Mouse (Mus musculus) heart, embryonic 15.5 days (tissue): ENCODE results near the gene Chrm3. TPM values are rescaled to one million over a fixed set of nuclear protein-coding genes. Genes with fewer than 3 reads are reported as not detected.

ENCODE experiments used
- ATAC-seq: fragments of 200-750 bp; cut with Nextera tagmentation; replicated peaks from 2 replicates; pipeline ENCODE4 v1.8.0; 2017; ENCODE audit warnings: low read depth, moderate TSS enrichment; ENCODE audit not compliant: insufficient number of reproducible peaks, insufficient read depth, low FRiP score
- H3K27ac ChIP-seq: fragments of 300-500 bp; sonication (generic); 2 replicates; pipeline ENCODE4 v1.5.1; 2015; ENCODE audit warnings: mild to moderate bottlenecking, inconsistent platforms
- H3K27me3 ChIP-seq: fragments of 300-500 bp; sonication (generic); 2 replicates; pipeline ENCODE4 v1.6.1; 2015; ENCODE audit warnings: inconsistent platforms
- H3K36me3 ChIP-seq: fragments of 300-500 bp; sonication (generic); 2 replicates; pipeline ENCODE4 v1.6.1; 2015; ENCODE audit warnings: mild to moderate bottlenecking, inconsistent platforms
- H3K4me1 ChIP-seq: fragments of 300-500 bp; sonication (generic); replicated peaks from 2 replicates; pipeline ENCODE4 v1.6.1; 2015; ENCODE audit warnings: inconsistent platforms
- H3K4me2 ChIP-seq: fragments of 300-500 bp; sonication (generic); 2 replicates; pipeline ENCODE4 v1.6.1; 2015; ENCODE audit warnings: inconsistent platforms, mild to moderate bottlenecking, moderate library complexity
- H3K4me3 ChIP-seq: fragments of 300-500 bp; sonication (generic); 2 replicates; pipeline ENCODE4 v1.5.1; 2015; ENCODE audit warnings: mild to moderate bottlenecking, inconsistent platforms
- H3K9ac ChIP-seq: fragments of 300-500 bp; sonication (generic); 2 replicates; pipeline ENCODE4 v1.6.1; 2015; ENCODE audit warnings: mild to moderate bottlenecking, inconsistent platforms
- H3K9me3 ChIP-seq: fragments of 300-500 bp; sonication (generic); replicated peaks from 2 replicates; pipeline ENCODE4 v1.6.1; 2016; ENCODE audit warnings: inconsistent platforms
- WGBS: fragments of 180-500 bp; shearing (Covaris S2); methylation state at CpG from one replicate; pipeline ENCODE4 v1.1.7; 2015; ENCODE audit warnings: mixed read lengths; 5-methylcytosine and 5-hydroxymethylcytosine counted together
- polyA plus RNA-seq: library from polyadenylated mRNA; unstranded; fragments of >200 nt; fragmentation: Nextera tagmentation; extraction: Ambion mirVana; gene quantifications from 2 replicates; pipeline ENCODE4 v1.2.1, GENCODE M21; 2015

Gene Chrm3
- polyA plus RNA-seq, 1 experiment from 2014 or later, result 0.52 TPM

- no peak overlapping the region for H3K9ac ChIP-seq
- no peaks in the 10 kb centered on the region for H3K27me3 ChIP-seq
- no peak overlapping the region for H3K27ac ChIP-seq
- ATAC-seq, result no peak
- H3K9me3 ChIP-seq, result no peaks in the 10 kb centered on the region
- H3K4me1 ChIP-seq, result 0 out of 2 replicates have a peak, but pooled peaks cover 3% of the 10 kb centered on the region
- WGBS, result 63% methylated on average over 5 of the region's 5 CpGs
- no peak overlapping the region for H3K4me3 ChIP-seq
- no peaks in the 10 kb centered on the region for H3K36me3 ChIP-seq
- no peak overlapping the region for H3K4me2 ChIP-seq
Observed at GRCm38 (mm10) chr13:10031547-10031946, 329.1 kb downstream of the Chrm3 start.

- no peak overlapping the region for H3K27ac ChIP-seq
- 84% methylated on average over 6 of the region's 6 CpGs for WGBS
- ATAC-seq, result no peak
Observed at GRCm38 (mm10) chr13:10029944-10030343, 330.7 kb downstream of the Chrm3 start.

GRCm38 (mm10) chr13:10025134-10025533, 335.5 kb downstream of the Chrm3 start:
- H3K9ac ChIP-seq, result no peak overlapping the region
- 80% methylated on average over 3 of the region's 3 CpGs for whole genome bisulfite sequencing
- ATAC-seq, result no peak

More at GRCm38 (mm10) chr13:10029944-10030343, 330.7 kb downstream of the Chrm3 start:
- Histone ChIP-seq H3K4me2 (no peak overlapping the region), H3K4me3 (no peak overlapping the region), H3K27me3 (no peaks in the 10 kb centered on the region), H3K9me3 (no peaks in the 10 kb centered on the region), H3K9ac (no peak overlapping the region), H3K4me1 (0 out of 2 replicates have a peak, but pooled peaks cover 3% of the 10 kb centered on the region), H3K36me3 (no peaks in the 10 kb centered on the region)

GRCm38 (mm10) chr13:10023112-10023511, 337.5 kb downstream of the Chrm3 start:
- Histone ChIP-seq H3K9me3 (no peaks in the 10 kb centered on the region), H3K4me2 (no peak overlapping the region), H3K9ac (no peak overlapping the region), H3K27ac (no peak overlapping the region), H3K36me3 (no peaks in the 10 kb centered on the region), H3K4me1 (no peaks in the 10 kb centered on the region), H3K27me3 (no peaks in the 10 kb centered on the region), H3K4me3 (no peak overlapping the region)
- no peak for ATAC-seq
- 77% methylated on average over 2 of the region's 2 CpGs for WGBS

More at GRCm38 (mm10) chr13:10025134-10025533, 335.5 kb downstream of the Chrm3 start:
- Histone ChIP-seq H3K4me2 (no peak overlapping the region), H3K27me3 (no peaks in the 10 kb centered on the region), H3K4me1 (no peaks in the 10 kb centered on the region), H3K36me3 (no peaks in the 10 kb centered on the region), H3K9me3 (no peaks in the 10 kb centered on the region), H3K27ac (no peak overlapping the region), H3K4me3 (no peak overlapping the region)

GRCm38 (mm10) chr13:10019252-10019651, 341.4 kb downstream of the Chrm3 start:
- 41% methylated on average over 1 of the region's 1 CpGs for WGBS
- no peak overlapping the region for H3K4me2 ChIP-seq
- no peak for ATAC-seq
- H3K27ac ChIP-seq, result no peak overlapping the region
- no peaks in the 10 kb centered on the region for H3K27me3 ChIP-seq
- H3K4me3 ChIP-seq, result no peak overlapping the region
- no peak overlapping the region for H3K9ac ChIP-seq
- no peaks in the 10 kb centered on the region for H3K4me1 ChIP-seq
- no peaks in the 10 kb centered on the region for H3K36me3 ChIP-seq
- no peaks in the 10 kb centered on the region for H3K9me3 ChIP-seq

DNA sequence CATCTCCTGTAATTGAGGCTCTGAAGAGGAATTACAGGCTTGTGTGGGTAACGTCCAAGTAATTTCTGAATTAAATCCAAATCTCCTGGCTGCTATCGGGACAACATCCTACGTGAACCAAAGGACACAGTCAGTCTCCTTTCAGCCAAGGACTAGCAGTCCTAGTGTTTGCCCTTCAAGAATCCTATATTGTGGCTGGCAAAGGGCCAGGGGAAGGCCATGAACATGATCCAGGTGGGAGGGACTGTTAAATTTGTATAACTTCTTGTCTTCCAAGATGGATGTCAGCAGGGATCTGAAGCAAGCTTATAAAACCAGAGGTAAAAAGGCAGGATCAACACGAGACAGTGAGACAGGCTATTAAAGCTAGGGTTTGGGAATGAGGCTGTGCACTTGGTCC, 357.7 kb downstream of the Chrm3 start:
- Histone ChIP-seq H3K9me3 (no peaks in the 10 kb centered on the region), H3K27ac (no peak overlapping the region), H3K4me1 (no peaks in the 10 kb centered on the region), H3K4me2 (no peak overlapping the region), H3K4me3 (no peak overlapping the region), H3K36me3 (no peaks in the 10 kb centered on the region), H3K27me3 (no peaks in the 10 kb centered on the region), H3K9ac (no peak overlapping the region)
- 55% methylated on average over 4 of the region's 4 CpGs for WGBS
- ATAC-seq, result no peak

- no peaks in the 10 kb centered on the region for H3K9me3 ChIP-seq
- WGBS, result 82% methylated on average over 2 of the region's 2 CpGs
- H3K4me3 ChIP-seq, result no peak overlapping the region
- no peak overlapping the region for H3K9ac ChIP-seq
- no peak overlapping the region for H3K4me2 ChIP-seq
- no peak overlapping the region for H3K27ac ChIP-seq
- ATAC-seq, result no peak
- H3K4me1 ChIP-seq, result no peaks in the 10 kb centered on the region
- no peaks in the 10 kb centered on the region for H3K27me3 ChIP-seq
- H3K36me3 ChIP-seq, result no peaks in the 10 kb centered on the region
Observed at GRCm38 (mm10) chr13:9997664-9998328, 362.9 kb downstream of the Chrm3 start.

DNA sequence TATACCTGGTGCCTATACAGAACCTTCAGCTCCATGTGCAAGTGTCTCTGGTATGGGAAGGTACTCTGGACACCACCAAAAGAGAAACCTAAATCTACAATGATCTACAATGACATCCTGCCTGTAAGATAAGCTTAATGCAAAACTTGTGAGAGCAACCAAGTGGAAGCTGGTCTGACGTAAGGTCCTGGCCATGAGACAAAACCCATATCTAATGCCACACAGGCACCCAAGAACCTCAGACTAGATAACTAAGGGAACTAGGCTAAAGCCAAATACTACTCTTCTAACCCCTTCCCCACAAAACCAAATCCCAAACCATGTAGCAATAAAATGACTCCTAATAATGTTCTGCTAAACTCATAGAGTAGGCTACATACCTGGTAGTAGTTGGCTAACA, 364.8 kb downstream of the Chrm3 start:
- no peaks in the 10 kb centered on the region for H3K4me1 ChIP-seq
- no peaks in the 10 kb centered on the region for H3K27me3 ChIP-seq
- H3K27ac ChIP-seq, result no peak overlapping the region
- no peak overlapping the region for H3K9ac ChIP-seq
- 65% methylated on average over 1 of the region's 1 CpGs for WGBS
- no peaks in the 10 kb centered on the region for H3K9me3 ChIP-seq
- no peak for ATAC-seq
- no peak overlapping the region for H3K4me3 ChIP-seq
- no peak overlapping the region for H3K4me2 ChIP-seq
- no peaks in the 10 kb centered on the region for H3K36me3 ChIP-seq

GRCm38 (mm10) chr13:9993571-9993970, 367.1 kb downstream of the Chrm3 start:
- WGBS, result 80% methylated on average over 3 of the region's 3 CpGs
- ATAC-seq, result no peak

GRCm38 (mm10) chr13:9992640-9993039, 368.0 kb downstream of the Chrm3 start:
- no peak for ATAC-seq
- WGBS, result 63% methylated on average over 2 of the region's 2 CpGs
- Histone ChIP-seq H3K27me3 (no peaks in the 10 kb centered on the region), H3K4me1 (no peaks in the 10 kb centered on the region), H3K36me3 (no peaks in the 10 kb centered on the region), H3K9me3 (no peaks in the 10 kb centered on the region), H3K4me2 (no peak overlapping the region), H3K27ac (no peak overlapping the region), H3K4me3 (no peak overlapping the region), H3K9ac (no peak overlapping the region)

More at GRCm38 (mm10) chr13:9993571-9993970, 367.1 kb downstream of the Chrm3 start:
- no peaks in the 10 kb centered on the region for H3K4me1 ChIP-seq
- no peak overlapping the region for H3K4me2 ChIP-seq
- no peak overlapping the region for H3K9ac ChIP-seq
- H3K36me3 ChIP-seq, result no peaks in the 10 kb centered on the region
- no peaks in the 10 kb centered on the region for H3K27me3 ChIP-seq
- no peak overlapping the region for H3K4me3 ChIP-seq
- H3K9me3 ChIP-seq, result no peaks in the 10 kb centered on the region
- H3K27ac ChIP-seq, result no peak overlapping the region

DNA sequence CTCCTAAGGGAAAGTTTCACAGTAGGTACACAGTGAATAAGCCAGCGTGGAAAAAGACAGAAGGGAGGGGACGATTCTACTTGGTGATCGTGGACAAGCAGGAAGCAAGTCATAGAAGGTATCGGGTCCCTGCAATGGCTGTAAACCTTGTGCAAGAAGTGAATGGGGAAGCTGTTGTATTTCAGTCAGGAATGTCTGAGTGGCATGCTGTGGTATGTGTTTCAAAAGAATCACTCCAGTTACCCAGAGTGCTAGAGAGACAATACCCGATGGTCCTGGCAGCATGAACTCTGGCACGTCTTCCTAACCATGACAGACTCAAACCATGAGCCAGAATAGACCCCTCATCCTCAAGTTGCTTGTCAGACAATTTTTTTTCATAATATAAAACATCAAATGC, 375.0 kb downstream of the Chrm3 start:
- H3K27me3 ChIP-seq, result no peaks in the 10 kb centered on the region
- no peaks in the 10 kb centered on the region for H3K9me3 ChIP-seq
- no peaks in the 10 kb centered on the region for H3K36me3 ChIP-seq
- no peak overlapping the region for H3K4me2 ChIP-seq
- ATAC-seq, result no peak
- WGBS, result 37% methylated on average over 6 of the region's 6 CpGs
- H3K4me1 ChIP-seq, result peaks cover 9% of the 10 kb centered on the region
- H3K4me3 ChIP-seq, result no peak overlapping the region
- H3K9ac ChIP-seq, result no peak overlapping the region
- no peak overlapping the region for H3K27ac ChIP-seq

DNA sequence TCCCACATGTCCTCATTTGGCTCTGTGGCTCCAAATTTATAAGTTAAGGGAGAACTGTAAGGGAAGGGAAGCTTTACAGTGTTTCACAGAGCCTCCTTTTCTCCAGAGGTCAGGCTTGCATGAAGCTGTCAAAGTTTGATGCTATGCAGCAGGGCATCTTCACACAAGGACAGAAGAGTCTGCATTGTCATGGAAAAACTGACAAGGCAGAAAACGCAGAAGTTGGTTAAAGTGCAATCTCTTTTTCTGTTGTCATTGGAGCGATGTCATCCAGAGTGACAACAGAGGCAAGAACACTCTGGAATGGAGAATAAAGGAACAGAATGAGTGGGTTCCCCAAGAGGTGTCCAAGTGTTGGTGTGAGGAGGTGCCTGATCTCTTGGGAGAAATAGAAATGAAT, 377.4 kb downstream of the Chrm3 start:
- Histone ChIP-seq H3K9ac (no peak overlapping the region), H3K36me3 (no peaks in the 10 kb centered on the region), H3K27me3 (no peaks in the 10 kb centered on the region), H3K9me3 (no peaks in the 10 kb centered on the region), H3K4me3 (no peak overlapping the region), H3K27ac (no peak overlapping the region), H3K4me1 (peaks cover 9% of the 10 kb centered on the region), H3K4me2 (no peak overlapping the region)
- WGBS, result 60% methylated on average over 2 of the region's 2 CpGs
- ATAC-seq, result no peak
